ENCODE assay signal across 10 mouse cellular contexts in the genomic region with DNA sequence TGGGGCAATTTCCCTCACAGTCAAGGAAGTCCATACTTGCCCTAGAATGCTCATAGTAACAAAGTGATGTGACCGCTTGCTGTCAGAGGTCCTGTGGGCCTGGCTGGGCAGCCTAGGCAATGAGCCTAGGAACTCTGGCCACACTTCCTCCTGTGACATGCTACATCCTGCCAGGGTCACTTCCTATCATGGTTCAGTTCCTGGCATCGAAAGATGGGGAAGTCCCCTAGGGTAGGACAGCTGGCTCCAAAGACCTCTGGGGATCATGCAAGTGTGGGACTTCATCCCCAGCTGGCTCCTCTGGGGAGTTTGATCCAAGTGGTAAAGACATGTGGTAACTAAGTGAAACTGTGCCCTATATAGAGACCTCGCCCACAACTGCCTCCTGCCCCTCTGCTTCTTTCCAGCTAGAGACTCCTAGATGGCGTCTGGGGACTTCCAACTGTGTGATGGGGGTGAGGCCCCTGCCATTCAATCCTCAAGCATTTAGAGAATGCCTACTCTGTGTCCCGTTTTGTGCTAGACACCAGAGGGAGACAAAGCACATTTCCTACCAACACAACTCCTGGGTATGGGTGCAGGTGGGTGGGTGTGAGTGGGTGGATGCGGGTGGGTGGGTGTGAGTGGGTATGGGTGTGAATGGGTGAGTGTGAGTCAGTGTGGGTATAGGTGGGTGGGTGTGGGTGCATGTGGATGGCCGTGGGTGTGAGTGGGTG. TPM values are rescaled to one million over a fixed set of nuclear protein-coding genes. Genes with fewer than 3 reads are reported as not detected.
A peak's percentile ranks its signal among the peaks of the same experiment; 100 is the strongest.
DNase-seq lines count a peak whose midpoint lies in the region; ATAC-seq lines count a peak whose summit lies in the region.
"Had no signal": no experiment of that assay in that cellular context is flagged by ENCODE, and none has a peak within 500 bp of the region (broad histone marks: within the 10 kb centered on the region; RNA-seq: fewer than 3 reads in every experiment).

No protein-coding gene starts in this region.

- H3K4me2 ChIP-seq in kidney, embryonic 16.5 days (replicated peaks; ENCODE audit: low read depth, low read length), result no peak overlapping the region

- no peak for ATAC-seq in kidney, embryonic 16.5 days (ENCODE audit: low FRiP score, low TSS enrichment)
- ATAC-seq in hematopoietic stem cell, adult 5-6 weeks (replicated peaks in 1 of 2; ENCODE audit: insufficient read depth in 1 of 2, low FRiP score in 2 of 2, low TSS enrichment in 1 of 2, low read depth in 1 of 2, poor library complexity in 2 of 2, severe bottlenecking in 2 of 2), result peak; percentile 85 to 90
- ATAC-seq in monocyte, adult 5-6 weeks (replicated peaks; ENCODE audit: insufficient number of reproducible peaks, low FRiP score, low TSS enrichment, poor library complexity, severe bottlenecking), result peak; percentile 91
- ATAC-seq: forebrain, postnatal 0 days; hindbrain, postnatal 0 days had no signal

- no peak overlapping the region for H3K4me3 ChIP-seq in kidney, embryonic 16.5 days (ENCODE audit: low read length)

- no peak overlapping the region for H3K27ac ChIP-seq in kidney, embryonic 16.5 days (ENCODE audit: low read length)
- H3K27ac ChIP-seq: hindbrain, postnatal 0 days had no signal

- no peaks in the 10 kb centered on the region for H3K4me1 ChIP-seq in kidney, embryonic 16.5 days (ENCODE audit: insufficient read depth, low read length)

- no peak overlapping the region for H3K9ac ChIP-seq in kidney, embryonic 16.5 days (replicated peaks; ENCODE audit: low read length)
- H3K9ac ChIP-seq: forebrain, postnatal 0 days had no signal

- no peaks in the 10 kb centered on the region for H3K9me3 ChIP-seq in kidney, embryonic 16.5 days (ENCODE audit: low read length)

- H3K27me3 ChIP-seq in kidney, embryonic 16.5 days (ENCODE audit: insufficient read depth, low read length), result no peaks in the 10 kb centered on the region

- 60% methylated on average over 7 of the region's 7 CpGs for WGBS in kidney, embryonic 16.5 days

- DNase-seq in kidney, postnatal 10 days, result peak; percentile 40
- DNase-seq in adipocyte (ENCODE audit: low spot score), result peak; percentile 31
- DNase-seq in c-Kit-positive CD71-positive TER-119-positive erythroid progenitor cells, embryonic 14.5 days (ENCODE audit: low spot score), result no peak
- DNase-seq in thymus, postnatal 36 days, result no peak
- DNase-seq: forebrain, postnatal 0 days; left cerebral cortex, postnatal 4 days had no signal

- H3K36me3 ChIP-seq in kidney, embryonic 16.5 days (ENCODE audit: insufficient read depth, low read length), result no peaks in the 10 kb centered on the region

RNA-seq across cellular contexts. Expression of gene Ccm2l, which starts 18.7 kb away (rescaled TPM):
- polyA plus RNA-seq in kidney, embryonic 16.5 days (2015; fragmentation: Nextera tagmentation; extraction: Ambion mirVana), result 1.8 and 2.4 TPM in 2 replicates
- 5.4 and 11.4 TPM in 2 replicates for total RNA-seq in hematopoietic stem cell, adult 5-6 weeks (2017)
- not detected in 3 replicates for total RNA-seq in monocyte, adult 5-6 weeks (2017)

RNA-seq across cellular contexts. Expression of gene Hck, which starts 23.8 kb away (rescaled TPM):
- 6.3 and 6.6 TPM in 2 replicates for polyA plus RNA-seq in kidney, embryonic 16.5 days (2015; fragmentation: Nextera tagmentation; extraction: Ambion mirVana)
- total RNA-seq in hematopoietic stem cell, adult 5-6 weeks (2017), result 9.0 and 26.3 TPM in 2 replicates
- total RNA-seq in monocyte, adult 5-6 weeks (2017), result 404 to 550 TPM (median 548 TPM) in 3 replicates

RNA-seq across cellular contexts. Expression of gene Xkr7, which starts 52.8 kb away (rescaled TPM):
- not detected in 2 replicates for polyA plus RNA-seq in kidney, embryonic 16.5 days (2015; fragmentation: Nextera tagmentation; extraction: Ambion mirVana)
- 0.50 TPM in 1 of 2 replicates, not detected in the other for total RNA-seq in hematopoietic stem cell, adult 5-6 weeks (2017)
- total RNA-seq in monocyte, adult 5-6 weeks (2017), result not detected in 3 replicates

Comparison
In these comparisons a context has a peak if more than half of its experiments do, and no peak if none do; other contexts are left out.
1. DNase-seq: peak in kidney, postnatal 10 days (single experiment) and adipocyte (single experiment); none in c-Kit-positive CD71-positive TER-119-positive erythroid progenitor cells, embryonic 14.5 days (single experiment) and thymus, postnatal 36 days (0 of 2).
2. RNA of gene Hck, which starts 23.8 kb away (total RNA-seq): 404 to 550 TPM in monocyte, adult 5-6 weeks; 9.0 to 26.3 TPM in hematopoietic stem cell, adult 5-6 weeks; every median in the first group is over 10 times any median in the second.